Mouse (Mus musculus) heart, adult 2 months (tissue): ENCODE results near the gene Gm37240.

Experiments
- CTCF ChIP-seq: fragments of 200-600 bp; IDR thresholded peaks from 2 replicates; pipeline ENCODE4 v1.8.1; 2022; ENCODE audit warnings: antibody characterized with exemption, mild to moderate bottlenecking, moderate library complexity
- EP300 ChIP-seq: fragments of 200-500 bp; IDR thresholded peaks from 2 replicates; pipeline ENCODE4 v1.6.1; 2011; ENCODE audit warnings: low read depth, low read length, control low read depth; ENCODE audit not compliant: insufficient read depth

GRCm38 (mm10) chr3:84638858-84639257 lies 1248.5 kb downstream of the Gm37240 start:
- no peak for TF ChIP-seq CTCF
- no peak for TF ChIP-seq EP300
